Mouse (Mus musculus): ENCODE data around the gene Insyn1.

- TF ChIP-seq CTCF (IDR thresholded peaks at IDR 0.05; ENCODE audit: insufficient read depth, low read depth, low read length) (no peak), POLR2A (IDR thresholded peaks at IDR 0.05; ENCODE audit: insufficient read depth, low read depth, low read length) (no peak)
These were observed 28.1 kb downstream of the Insyn1 start for GRCm38 (mm10) chr9:58516480-58516879.

Measured in olfactory bulb, adult 2 months (tissue).